Mouse (Mus musculus) thymus, adult 18-20 months (tissue): ENCODE data around the gene AU021092.

ENCODE experiments used
- DNase-seq, 2 experiments: peaks; one replicate each; pipeline ENCODE4 v3.0.0; 2022; ENCODE audit warnings: mixed read lengths in 2 of 2

Gene AU021092

DNA sequence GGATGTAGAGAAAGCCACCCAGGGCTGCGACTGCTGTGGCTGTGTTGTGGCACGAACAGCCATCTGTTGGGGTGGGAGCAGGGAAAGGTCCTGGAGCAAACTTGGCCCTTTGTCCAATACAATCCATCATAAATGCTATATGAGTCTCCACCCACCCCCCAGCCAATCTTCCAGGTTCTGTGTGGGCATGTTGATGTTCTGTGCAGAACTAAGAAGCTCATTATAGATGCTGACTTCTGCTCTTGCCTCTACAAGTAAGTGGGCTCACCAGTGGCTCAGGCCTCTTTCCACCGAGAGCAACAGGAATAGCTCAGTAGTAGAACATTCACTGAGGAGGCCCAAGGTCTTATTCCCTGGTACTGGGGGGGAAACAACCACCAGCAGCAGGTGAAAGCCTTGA is 9.9 kb downstream of the AU021092 start:
- no peak for DNase-seq

GRCm38 (mm10) chr16:5210365-5210764 is 11.7 kb downstream of the AU021092 start:
- DNase-seq, result no peak

DNA sequence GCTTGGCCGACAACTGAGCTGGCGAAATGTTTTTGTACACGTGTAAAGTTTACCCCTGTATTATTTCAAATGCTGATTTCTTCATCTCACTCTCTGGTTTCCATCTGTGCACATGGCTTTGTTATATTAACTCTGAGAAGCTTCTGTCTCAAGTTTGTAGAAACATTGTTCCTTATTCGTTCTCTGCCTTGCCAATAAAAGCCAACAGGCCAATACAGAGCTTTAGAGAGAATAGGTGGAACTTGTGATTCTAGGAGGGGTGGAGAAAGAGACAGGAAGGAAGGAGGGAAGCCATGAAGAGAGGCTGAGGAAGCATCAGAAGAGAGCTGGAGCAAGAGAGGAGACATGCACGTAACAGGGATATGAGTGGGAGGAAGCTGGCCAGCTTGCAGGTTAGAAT is 16.0 kb downstream of the AU021092 start:
- DNase-seq, result no peak

DNA sequence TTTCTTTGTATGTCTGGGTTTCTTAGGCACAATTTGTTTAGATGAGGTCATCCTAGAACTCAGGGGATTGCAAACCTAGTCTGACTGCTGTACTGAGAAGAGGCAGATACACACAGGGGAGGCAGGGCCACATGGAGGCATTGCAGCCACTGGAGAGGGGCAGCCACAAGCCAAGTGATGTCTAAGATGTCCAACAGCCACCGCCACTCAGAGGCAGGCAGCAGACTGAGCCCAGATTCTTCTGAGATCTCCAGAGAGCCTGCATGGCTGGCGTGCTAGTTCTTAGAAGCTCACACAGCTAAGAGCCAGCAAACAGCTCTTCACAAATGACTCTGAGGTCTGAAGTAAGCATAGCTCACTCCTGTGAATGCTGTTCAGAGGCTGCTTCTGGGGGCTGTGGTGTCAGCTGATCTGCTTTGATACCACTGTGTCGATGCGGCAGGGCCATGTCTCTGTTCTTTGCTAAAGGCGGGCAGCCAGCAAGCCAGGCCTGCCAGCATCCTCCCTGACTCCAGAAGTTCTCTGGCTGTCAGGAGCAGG is 16.6 kb downstream of the AU021092 start:
- no peak for DNase-seq

- DNase-seq, result peak; percentile 54 to 65
Observed at GRCm38 (mm10) chr16:5203668-5204433, 18.2 kb downstream of the AU021092 start, which contains the start of gene Nagpa. Nagpa (minus strand) TSS chr16:5204012.

DNA sequence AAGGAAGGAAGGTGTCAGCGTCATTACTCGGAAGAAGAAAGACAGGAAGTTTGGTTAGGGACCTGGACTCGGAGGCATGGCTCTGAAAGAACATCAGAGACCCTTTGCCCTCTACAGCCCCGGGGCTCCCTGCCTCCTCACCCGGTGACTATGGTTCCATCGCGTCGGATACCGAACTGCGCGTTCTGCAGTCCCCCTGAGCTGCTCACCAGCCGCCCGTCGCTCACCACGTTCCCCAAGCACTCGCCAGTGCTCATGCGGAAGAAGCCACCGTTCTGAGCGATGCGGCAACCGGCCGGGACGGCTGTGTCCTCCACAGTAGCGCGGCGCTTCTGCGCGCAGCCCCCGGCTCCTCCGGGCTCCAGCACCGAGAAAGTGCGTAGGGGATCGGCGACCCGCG is 18.9 kb downstream of the AU021092 start:
- peak; percentile 17 to 24 for DNase-seq

DNA sequence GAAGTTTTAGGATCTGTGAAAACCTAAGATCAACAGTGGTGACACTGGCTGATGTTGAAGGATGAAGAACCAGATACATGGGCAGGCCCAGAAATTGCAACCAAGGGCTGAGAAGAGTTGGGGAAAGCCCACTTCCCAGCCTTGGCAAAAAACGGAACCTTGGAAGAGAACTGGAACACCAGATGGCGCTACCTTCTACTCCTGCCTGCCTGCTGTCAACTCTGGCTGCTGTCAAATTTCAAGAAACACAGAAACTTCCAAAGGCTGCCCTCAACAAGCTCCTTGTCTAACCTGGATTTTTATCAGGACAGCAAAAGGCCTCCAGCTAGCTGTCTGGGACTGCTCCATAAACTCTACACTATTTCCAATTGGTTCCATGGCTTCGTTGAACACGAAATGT is 19.4 kb downstream of the AU021092 start:
- DNase-seq, result peak in 1 of 2 experiments; percentile 12

- no peak for DNase-seq
Observed at GRCm38 (mm10) chr16:5195080-5195479, 27.0 kb downstream of the AU021092 start.

- DNase-seq, result no peak
Observed at GRCm38 (mm10) chr16:5186234-5186633, 35.9 kb downstream of the AU021092 start.

GRCm38 (mm10) chr16:5185691-5186090 is 36.4 kb downstream of the AU021092 start:
- no peak for DNase-seq

DNA sequence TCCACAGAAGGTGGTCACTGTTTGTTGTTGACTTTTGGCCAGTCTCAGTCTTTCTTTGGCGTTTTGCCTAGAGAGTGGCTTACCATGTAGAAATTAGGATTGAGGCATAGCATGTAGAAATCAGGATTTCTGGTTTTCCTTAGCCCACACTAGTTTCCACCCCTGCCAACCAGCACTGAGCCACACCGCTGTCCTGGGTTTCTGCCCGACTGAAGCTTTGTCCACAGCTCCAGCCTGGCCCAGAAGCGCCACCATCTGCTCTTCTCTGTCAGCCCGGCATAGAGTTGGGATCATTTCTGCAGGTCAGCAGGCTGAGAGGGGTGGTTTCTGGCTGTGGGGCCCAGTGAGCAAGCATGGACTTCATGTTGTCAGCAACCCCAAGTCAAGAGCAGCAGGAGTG is 37.1 kb downstream of the AU021092 start:
- no peak for DNase-seq

- DNase-seq, result no peak
Observed at GRCm38 (mm10) chr16:5184101-5184500, 38.0 kb downstream of the AU021092 start.

DNA sequence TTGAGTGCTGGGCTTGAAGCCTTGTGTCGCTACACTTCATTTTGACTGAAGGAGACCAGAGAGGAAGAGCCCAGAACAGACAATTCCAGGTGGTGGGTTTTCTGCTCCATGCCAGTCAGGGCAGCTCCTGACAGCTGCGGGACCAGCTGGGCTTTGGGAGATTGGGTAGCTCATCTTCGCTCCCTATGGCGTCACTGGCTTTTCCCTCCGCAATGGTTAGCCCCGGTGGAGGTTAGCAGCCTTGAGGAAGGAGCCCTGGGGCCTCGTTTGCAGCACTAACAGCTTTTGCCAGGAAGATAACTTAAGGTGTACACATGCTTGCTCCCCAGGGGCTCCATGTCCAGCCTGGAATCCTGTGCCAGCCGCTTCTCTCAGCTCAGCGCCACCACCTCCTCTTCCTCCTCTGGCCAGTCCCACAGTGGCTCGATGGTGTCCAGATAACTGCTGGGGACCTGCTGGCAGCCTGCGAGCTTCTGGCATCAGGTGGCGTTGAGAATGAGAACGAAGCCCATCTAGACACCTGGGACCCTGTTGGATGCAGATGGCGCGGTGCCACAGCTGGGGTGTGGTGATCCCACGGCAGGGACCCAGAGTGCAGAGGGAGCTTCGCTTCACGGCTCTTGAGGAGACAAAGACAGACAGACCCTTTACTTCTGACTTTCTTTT is 38.7 kb downstream of the AU021092 start:
- no peak for DNase-seq

DNA sequence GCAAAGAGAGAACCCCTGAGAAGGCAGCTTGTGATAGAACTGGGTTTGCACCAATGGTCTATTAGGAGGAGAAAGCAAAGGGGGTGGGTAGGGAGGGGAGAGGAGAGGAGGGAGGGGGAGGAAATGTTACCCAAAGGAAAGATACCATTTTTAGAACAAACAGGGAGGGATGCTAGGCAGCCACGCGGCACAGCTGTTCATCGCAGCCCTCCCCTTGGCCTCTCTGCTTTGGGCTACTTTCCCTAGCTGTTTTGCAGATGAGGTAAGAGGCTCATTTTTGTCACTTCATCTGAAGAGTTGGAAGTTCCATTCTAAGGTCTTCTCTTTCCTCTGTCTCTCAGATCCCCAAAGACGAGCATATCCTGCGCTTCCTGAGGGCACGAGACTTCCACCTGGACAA is 49.5 kb downstream of the AU021092 start:
- DNase-seq, result no peak

DNA sequence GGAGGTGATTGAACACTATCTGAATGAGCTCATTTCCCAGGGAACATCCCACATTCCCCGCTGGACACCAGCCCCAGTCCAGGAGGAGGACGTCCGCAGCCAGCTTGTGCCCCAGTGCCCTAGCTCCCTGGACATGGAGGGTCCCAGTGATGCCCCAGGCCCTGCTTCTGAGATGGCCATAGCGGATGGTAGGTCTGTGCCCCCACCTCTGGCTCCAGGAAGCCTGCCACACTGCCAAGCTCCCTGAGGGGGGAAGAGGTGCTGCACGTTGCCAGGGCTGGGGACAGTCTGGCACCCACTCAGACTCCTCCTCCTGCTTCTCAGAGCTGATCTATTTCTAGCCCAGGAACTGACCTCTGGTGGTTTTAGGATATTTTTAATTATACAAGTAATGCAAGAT is 53.3 kb downstream of the AU021092 start:
- DNase-seq, result no peak

GRCm38 (mm10) chr16:5168038-5168437 is 54.1 kb downstream of the AU021092 start:
- DNase-seq, result no peak

GRCm38 (mm10) chr16:5164327-5164726 is 57.8 kb downstream of the AU021092 start:
- no peak for DNase-seq
